Mouse (Mus musculus): ENCODE measurements around the gene Aamp.

DNA sequence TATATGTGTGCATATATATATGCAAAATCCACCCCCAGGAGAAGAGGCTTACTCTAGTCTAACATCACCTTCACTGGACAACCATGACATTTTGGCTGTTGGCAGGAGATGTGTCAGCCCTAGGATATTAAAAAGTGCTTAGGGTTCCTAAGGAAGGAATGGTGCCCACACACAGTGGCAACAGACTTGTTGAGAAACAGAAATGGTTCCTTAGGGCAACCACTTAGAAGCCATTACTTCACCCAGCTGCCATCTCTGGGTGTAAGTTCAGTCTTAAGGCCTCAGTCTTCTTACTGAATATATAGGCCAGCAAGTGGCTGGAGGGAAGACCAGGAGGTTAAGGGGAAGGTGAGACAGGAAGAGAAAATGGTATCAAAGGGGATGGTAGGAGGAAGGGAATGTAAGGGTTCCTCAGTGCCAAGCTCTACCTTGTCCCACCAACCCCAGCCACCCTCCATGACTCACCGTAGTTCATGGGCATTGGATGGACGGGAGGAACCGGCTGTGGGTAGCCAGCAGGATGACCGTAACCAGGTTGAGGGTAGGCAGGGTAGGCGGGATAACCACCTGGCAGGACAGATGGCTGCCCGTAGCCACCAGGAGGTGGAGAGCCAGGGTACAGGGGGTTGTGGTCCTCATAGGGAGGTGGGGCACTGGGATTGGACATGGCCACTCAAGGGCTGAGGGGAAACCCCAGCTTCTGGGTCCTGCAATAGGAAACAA is 10.4 kb upstream of the Aamp start:
- no peak for TF ChIP-seq POLR2A (IDR thresholded peaks at IDR 0.05; ENCODE audit: extremely low read depth, insufficient read depth, low read length)
- no peak for TF ChIP-seq CTCF (IDR thresholded peaks at IDR 0.05; ENCODE audit: extremely low read depth, insufficient read depth, low read length)
